Mouse (Mus musculus) thymus, postnatal 0 days (tissue): ENCODE data around the gene Hyou1. TPM values are rescaled to one million over a fixed set of nuclear protein-coding genes. Genes with fewer than 3 reads are reported as not detected.

ENCODE experiments used
- microRNA-seq: library from miRNA; unstranded; fragments of <30 nt; microRNA quantifications from one replicate; pipeline ENCODE4, GENCODE M21; 2016; ENCODE audit warnings: borderline number of aligned reads
- polyA plus RNA-seq: library from polyadenylated mRNA; unstranded; fragments of >200 nt; fragmentation: Nextera tagmentation; extraction: Ambion mirVana; gene quantifications from 2 replicates; pipeline ENCODE4 v1.2.1, GENCODE M21; 2015

The Hyou1 gene
- polyA plus RNA-seq, 1 experiment from 2014 or later = 13.1 TPM

Small RNAs within 50 kb of the gene (microRNA-seq; reads per million reads assigned to microRNA genes)
- gene Gm44335 = 2.1 reads per million
- gene Mir7085 = not detected

Other genes with a start within 250 kb of the Hyou1 start
- gene Mcam, start 245.0 kb upstream of the Hyou1 start, polyA plus RNA-seq = 6.9 and 7.9 TPM in 2 replicates
- gene Cbl, start 145.4 kb upstream of the Hyou1 start, polyA plus RNA-seq = 51.9 and 60.4 TPM in 2 replicates
- 8.1 TPM in 2 replicates for gene Ccdc153, start 138.8 kb upstream of the Hyou1 start, polyA plus RNA-seq
- 0.45 and 0.49 TPM in 2 replicates for gene Pdzd3, start 128.0 kb upstream of the Hyou1 start, polyA plus RNA-seq
- gene Nlrx1, start 110.9 kb upstream of the Hyou1 start, polyA plus RNA-seq = 5.9 and 6.3 TPM in 2 replicates
- gene Abcg4, start 90.9 kb upstream of the Hyou1 start, polyA plus RNA-seq = 0.09 and 0.12 TPM in 2 replicates
- 22.4 and 22.6 TPM in 2 replicates for gene Hinfp, start 73.8 kb upstream of the Hyou1 start, polyA plus RNA-seq
- 11.0 and 11.2 TPM in 2 replicates for gene C2cd2l, start 59.2 kb upstream of the Hyou1 start, polyA plus RNA-seq
- gene Dpagt1, start 53.5 kb upstream of the Hyou1 start, polyA plus RNA-seq = 25.7 and 25.8 TPM in 2 replicates
- 454 and 470 TPM in 2 replicates for gene H2afx, start 44.8 kb upstream of the Hyou1 start, polyA plus RNA-seq
- gene Hmbs, start 35.3 kb upstream of the Hyou1 start, polyA plus RNA-seq = 74.7 and 79.0 TPM in 2 replicates
- gene Vps11, start 17.8 kb upstream of the Hyou1 start, polyA plus RNA-seq = 30.1 and 30.5 TPM in 2 replicates
- gene Slc37a4, start 17.4 kb downstream of the Hyou1 start, polyA plus RNA-seq = 16.4 and 18.1 TPM in 2 replicates
- 3,300 and 3,396 TPM in 2 replicates for gene Rps25, start 27.6 kb downstream of the Hyou1 start, polyA plus RNA-seq
- gene Trappc4, start 28.1 kb downstream of the Hyou1 start, polyA plus RNA-seq = 166 and 171 TPM in 2 replicates
- gene Ccdc84, start 39.1 kb downstream of the Hyou1 start, polyA plus RNA-seq = 24.6 and 27.0 TPM in 2 replicates
- not detected in 2 replicates for gene Foxr1, start 61.6 kb downstream of the Hyou1 start, polyA plus RNA-seq
- 0.69 and 1.5 TPM in 2 replicates for gene Upk2, start 75.5 kb downstream of the Hyou1 start, polyA plus RNA-seq
- gene Bcl9l, start 103.3 kb downstream of the Hyou1 start, polyA plus RNA-seq = 3.2 and 4.4 TPM in 2 replicates
- gene Cxcr5, start 182.4 kb downstream of the Hyou1 start, polyA plus RNA-seq = 1.4 and 1.5 TPM in 2 replicates
- gene Ddx6, start 225.4 kb downstream of the Hyou1 start, polyA plus RNA-seq = 22.2 and 29.5 TPM in 2 replicates